Mouse (Mus musculus) liver, embryonic 14.5 days (tissue): ENCODE measurements around the gene Cep128.

Experiments used
- CTCF ChIP-seq: IDR thresholded peaks from 2 replicates; pipeline ENCODE4 v1.5.1; 2016; ENCODE audit warnings: antibody characterized with exemption, low read depth, control low read depth
- EP300 ChIP-seq: IDR thresholded peaks from 2 replicates; pipeline ENCODE4 v1.6.1; 2016; ENCODE audit warnings: antibody characterized with exemption, low read depth

DNA sequence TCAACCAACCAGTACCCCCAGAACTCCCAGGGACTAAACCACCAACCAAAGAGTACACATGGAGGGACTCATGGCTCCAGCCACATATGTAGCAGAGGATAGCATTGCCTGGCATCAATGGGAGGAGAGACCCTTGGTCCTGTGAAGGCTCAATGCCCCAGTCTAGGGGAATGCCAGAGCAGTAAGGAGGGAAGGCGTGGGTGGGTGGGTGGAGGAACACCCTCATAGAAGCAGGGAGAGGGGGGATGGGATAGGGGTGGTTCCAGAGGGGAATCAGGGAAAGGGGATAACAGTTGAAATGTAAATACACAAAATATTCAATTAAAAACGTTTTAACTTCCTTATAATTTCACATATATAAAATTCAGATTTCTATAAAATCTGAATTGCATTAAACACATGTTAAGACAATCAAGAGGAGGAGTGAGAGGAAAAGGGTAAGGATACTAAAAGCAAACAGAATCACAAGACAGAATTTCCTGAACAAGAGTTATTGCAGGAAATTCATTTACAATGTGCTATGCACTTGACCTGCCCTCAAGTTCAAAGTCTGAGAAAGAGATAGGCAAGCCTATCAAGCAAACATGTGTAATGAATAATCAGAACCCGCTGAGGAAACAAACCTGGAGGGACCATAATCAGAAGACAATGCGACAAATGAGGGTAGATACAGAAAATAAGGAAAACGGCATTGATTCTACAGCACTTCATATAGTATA, 207.2 kb downstream of the Cep128 start:
- TF ChIP-seq EP300 (no peak), CTCF (no peak)
